Mouse (Mus musculus): Measurements from ENCODE around the gene Alox8. TPM values are rescaled to one million over a fixed set of nuclear protein-coding genes. Genes with fewer than 3 reads are reported as not detected.

Alox8 gene
- polyA plus RNA-seq, 1 experiment from 2014 or later = not detected

DNA sequence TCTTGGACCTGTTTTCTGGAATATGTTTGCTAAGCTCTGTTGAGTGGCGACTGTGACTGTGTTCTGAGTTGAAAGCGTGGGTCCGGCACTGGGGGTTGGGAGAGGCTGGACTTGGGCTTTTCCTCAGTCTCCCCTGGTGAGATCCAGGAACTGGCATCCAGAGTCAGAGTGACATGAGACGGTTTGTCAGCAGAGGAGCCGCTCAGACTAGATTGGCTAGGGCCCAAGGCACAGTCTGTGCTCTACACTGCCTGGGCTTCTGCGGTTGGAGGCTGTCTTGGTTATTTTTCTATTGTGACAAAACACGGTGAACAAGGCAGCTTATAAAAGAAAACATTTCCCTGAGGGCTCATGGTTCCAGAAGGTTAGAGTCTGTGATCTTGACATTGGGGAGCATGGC, 50.1 kb downstream of the Alox8 start:
- 63% methylated on average over 7 of the region's 7 CpGs for WGBS
- no peak overlapping the region for H3K4me3 ChIP-seq (ENCODE audit: low read depth, low read length)
- no peak for TF ChIP-seq CTCF (IDR thresholded peaks at IDR 0.05; ENCODE audit: low read depth)

DNA sequence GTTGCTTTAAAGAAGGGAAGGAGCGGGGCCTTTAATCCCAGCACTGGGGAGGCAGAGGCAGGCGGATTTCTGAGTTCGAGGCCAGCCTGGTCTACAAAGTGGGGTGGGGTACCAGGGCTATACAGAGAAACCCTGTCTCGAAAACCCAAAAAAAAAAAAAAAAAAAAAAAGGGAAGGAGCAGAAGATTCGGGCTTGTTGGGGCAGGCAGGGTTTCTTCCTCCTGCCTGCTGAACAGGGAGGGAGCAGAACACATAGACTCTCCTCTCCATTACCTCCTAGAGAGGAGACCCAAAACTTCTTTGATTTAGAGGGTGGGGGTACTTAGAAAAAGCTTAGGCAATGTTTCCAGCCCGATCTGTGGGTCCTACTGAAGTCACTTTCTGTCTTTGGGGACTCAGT, 62.3 kb downstream of the Alox8 start:
- DNase-seq = no peak
- no peak overlapping the region for H3K4me2 ChIP-seq
- no peak overlapping the region for H3K9ac ChIP-seq
- no peak for ATAC-seq (ENCODE audit: insufficient read depth)
- no peaks in the 10 kb centered on the region for H3K36me3 ChIP-seq (ENCODE audit: insufficient read depth)
- TF ChIP-seq CTCF (IDR thresholded peaks at IDR 0.05; ENCODE audit: low read depth) = no peak
- no peaks in the 10 kb centered on the region for H3K9me3 ChIP-seq (ENCODE audit: low read depth, low read length)
- no peak overlapping the region for H3K4me3 ChIP-seq (ENCODE audit: low read depth, low read length)
- H3K4me1 ChIP-seq (ENCODE audit: insufficient read depth) = no peaks in the 10 kb centered on the region
- H3K27ac ChIP-seq (ENCODE audit: low read depth) = no peak overlapping the region
- WGBS = 84% methylated on average over 6 of the region's 6 CpGs
- H3K27me3 ChIP-seq (ENCODE audit: insufficient read depth, low read length) = no peaks in the 10 kb centered on the region

More for the DNA sequence above, 50.1 kb downstream of the Alox8 start:
- no peak for DNase-seq
- Histone ChIP-seq H3K27ac (ENCODE audit: low read depth) (no peak overlapping the region), H3K9ac (no peak overlapping the region), H3K27me3 (ENCODE audit: insufficient read depth, low read length) (no peaks in the 10 kb centered on the region), H3K36me3 (ENCODE audit: insufficient read depth) (no peaks in the 10 kb centered on the region), H3K9me3 (ENCODE audit: low read depth, low read length) (no peaks in the 10 kb centered on the region), H3K4me1 (ENCODE audit: insufficient read depth) (no peaks in the 10 kb centered on the region), H3K4me2 (no peak overlapping the region)
- no peak for ATAC-seq (ENCODE audit: insufficient read depth)

DNA sequence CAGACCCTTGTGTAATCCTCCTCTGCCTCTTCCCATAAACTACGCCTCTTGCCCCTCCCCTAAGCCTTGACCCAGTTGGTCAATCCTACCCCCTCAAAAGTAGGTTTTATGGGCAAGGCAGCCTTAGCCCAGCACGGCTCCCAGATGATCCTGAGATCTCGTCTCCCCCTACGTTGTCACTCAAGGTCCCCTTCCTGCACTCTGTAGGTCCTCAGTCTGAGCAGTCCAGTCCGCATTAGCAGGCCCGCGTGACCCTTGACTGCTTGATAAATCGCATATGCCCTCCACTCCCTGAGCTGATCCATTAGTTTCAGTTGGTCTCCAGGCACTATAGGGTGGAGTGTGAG, 63.0 kb downstream of the Alox8 start:
- Histone ChIP-seq H3K36me3 (ENCODE audit: insufficient read depth) (no peaks in the 10 kb centered on the region), H3K27me3 (ENCODE audit: insufficient read depth, low read length) (no peaks in the 10 kb centered on the region), H3K4me3 (ENCODE audit: low read depth, low read length) (peak overlapping the region; percentile 45), H3K9ac (peak overlapping the region; percentile 41), H3K4me1 (ENCODE audit: insufficient read depth) (no peaks in the 10 kb centered on the region), H3K9me3 (ENCODE audit: low read depth, low read length) (no peaks in the 10 kb centered on the region), H3K27ac (ENCODE audit: low read depth) (no peak overlapping the region), H3K4me2 (peak overlapping the region; percentile 68)
- 23% methylated on average over 8 of the region's 8 CpGs for WGBS
- ATAC-seq (ENCODE audit: insufficient read depth) (peak; percentile 58), DNase-seq (no peak)
- no peak for TF ChIP-seq CTCF (IDR thresholded peaks at IDR 0.05; ENCODE audit: low read depth)

Other genes starting within 250 kb of the Alox8 start
- gene Arhgef15, start 240.4 kb downstream of the Alox8 start, polyA plus RNA-seq (2014; fragmentation: Nextera tagmentation; extraction: Ambion mirVana) = 21.6 and 23.9 TPM in 2 replicates
- 3.9 and 4.0 TPM in 2 replicates for gene Slc25a35, start 229.7 kb downstream of the Alox8 start, polyA plus RNA-seq (2014; fragmentation: Nextera tagmentation; extraction: Ambion mirVana)
- 49.9 TPM in 2 replicates for gene Rangrf, start 222.7 kb downstream of the Alox8 start, polyA plus RNA-seq (2014; fragmentation: Nextera tagmentation; extraction: Ambion mirVana)
- 36.8 and 43.3 TPM in 2 replicates for gene Pfas, start 189.4 kb downstream of the Alox8 start, polyA plus RNA-seq (2014; fragmentation: Nextera tagmentation; extraction: Ambion mirVana)
- gene Ctc1, start 181.9 kb downstream of the Alox8 start, polyA plus RNA-seq (2014; fragmentation: Nextera tagmentation; extraction: Ambion mirVana) = 59.3 and 63.6 TPM in 2 replicates
- 209 and 211 TPM in 2 replicates for gene Aurkb, start 152.2 kb downstream of the Alox8 start, polyA plus RNA-seq (2014; fragmentation: Nextera tagmentation; extraction: Ambion mirVana)
- gene Borcs6, start 138.1 kb downstream of the Alox8 start, polyA plus RNA-seq (2014; fragmentation: Nextera tagmentation; extraction: Ambion mirVana) = 8.0 and 9.5 TPM in 2 replicates
- gene Tmem107, start 127.0 kb downstream of the Alox8 start, polyA plus RNA-seq (2014; fragmentation: Nextera tagmentation; extraction: Ambion mirVana) = 51.0 and 54.4 TPM in 2 replicates
- 64.0 and 64.2 TPM in 2 replicates for gene Vamp2, start 109.4 kb downstream of the Alox8 start, polyA plus RNA-seq (2014; fragmentation: Nextera tagmentation; extraction: Ambion mirVana)
- 15.4 and 23.7 TPM in 2 replicates for gene Per1, start 102.6 kb downstream of the Alox8 start, polyA plus RNA-seq (2014; fragmentation: Nextera tagmentation; extraction: Ambion mirVana)
- gene Hes7, start 77.4 kb downstream of the Alox8 start, polyA plus RNA-seq (2014; fragmentation: Nextera tagmentation; extraction: Ambion mirVana) = 0.57 and 0.68 TPM in 2 replicates
- gene 9130213A22Rik, start 75.3 kb downstream of the Alox8 start, polyA plus RNA-seq (2014; fragmentation: Nextera tagmentation; extraction: Ambion mirVana) = 0.19 and 0.41 TPM in 2 replicates
- 0.09 and 0.17 TPM in 2 replicates for gene Aloxe3, start 71.9 kb downstream of the Alox8 start, polyA plus RNA-seq (2014; fragmentation: Nextera tagmentation; extraction: Ambion mirVana)
- not detected in 2 replicates for gene Alox12b, start 40.9 kb downstream of the Alox8 start, polyA plus RNA-seq (2014; fragmentation: Nextera tagmentation; extraction: Ambion mirVana)
- not detected in 2 replicates for gene Gucy2e, start 39.2 kb upstream of the Alox8 start, polyA plus RNA-seq (2014; fragmentation: Nextera tagmentation; extraction: Ambion mirVana)
- gene Cntrob, start 125.9 kb upstream of the Alox8 start, polyA plus RNA-seq (2014; fragmentation: Nextera tagmentation; extraction: Ambion mirVana) = 16.6 and 19.2 TPM in 2 replicates
- 143 and 150 TPM in 2 replicates for gene Trappc1, start 126.1 kb upstream of the Alox8 start, polyA plus RNA-seq (2014; fragmentation: Nextera tagmentation; extraction: Ambion mirVana)
- gene Kcnab3, start 128.4 kb upstream of the Alox8 start, polyA plus RNA-seq (2014; fragmentation: Nextera tagmentation; extraction: Ambion mirVana) = 0.89 and 1.3 TPM in 2 replicates
- 15.2 TPM in 2 replicates for gene Rnf227, start 142.6 kb upstream of the Alox8 start, polyA plus RNA-seq (2014; fragmentation: Nextera tagmentation; extraction: Ambion mirVana)
- gene Chd3, start 171.6 kb upstream of the Alox8 start, polyA plus RNA-seq (2014; fragmentation: Nextera tagmentation; extraction: Ambion mirVana) = 57.3 and 59.9 TPM in 2 replicates
- gene Naa38, start 197.6 kb upstream of the Alox8 start, polyA plus RNA-seq (2014; fragmentation: Nextera tagmentation; extraction: Ambion mirVana) = 169 and 173 TPM in 2 replicates
- gene Cyb5d1, start 197.8 kb upstream of the Alox8 start, polyA plus RNA-seq (2014; fragmentation: Nextera tagmentation; extraction: Ambion mirVana) = 26.8 and 27.2 TPM in 2 replicates
- 37.5 and 39.1 TPM in 2 replicates for gene Tmem88, start 200.4 kb upstream of the Alox8 start, polyA plus RNA-seq (2014; fragmentation: Nextera tagmentation; extraction: Ambion mirVana)
- 22.9 and 24.4 TPM in 2 replicates for gene Kdm6b, start 215.8 kb upstream of the Alox8 start, polyA plus RNA-seq (2014; fragmentation: Nextera tagmentation; extraction: Ambion mirVana)